Comparison of ENCODE assay signal across 19 mouse cellular contexts in the genomic region with DNA sequence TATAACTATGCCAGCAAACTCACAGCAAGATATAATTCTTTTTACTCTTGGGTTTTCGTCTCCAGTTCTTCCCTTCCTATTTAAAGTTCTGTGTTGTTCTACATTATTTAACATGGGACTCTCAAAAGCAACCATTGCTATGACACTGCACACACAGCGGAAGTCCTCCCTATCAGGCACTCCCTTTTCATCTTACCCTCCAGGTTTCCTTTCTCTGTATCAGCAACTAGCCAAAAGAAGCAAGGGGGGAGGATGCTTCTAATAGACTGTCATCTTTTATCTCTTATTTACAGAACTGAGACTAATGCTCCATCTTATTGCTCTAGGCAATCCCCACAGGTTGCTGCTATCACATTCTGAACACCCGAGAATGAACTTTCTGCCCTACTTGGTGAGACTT.
"Had no signal": no experiment of that assay in that cellular context is flagged by ENCODE, and none has a peak within 500 bp of the region (broad histone marks: within the 10 kb centered on the region; RNA-seq: fewer than 3 reads in every experiment).

No protein-coding gene starts in this region.

- H3K4me3 ChIP-seq: liver, embryonic 12.5 days; megakaryocyte, embryonic 14.5 days; midbrain, embryonic 12.5 days; myocyte; neural tube, embryonic 13.5 days; neural tube, embryonic 15.5 days had no signal

- H3K27me3 ChIP-seq: liver, embryonic 12.5 days; megakaryocyte, embryonic 14.5 days; midbrain, embryonic 12.5 days; neural tube, embryonic 13.5 days; neural tube, embryonic 15.5 days had no signal

- H3K4me2 ChIP-seq: liver, embryonic 12.5 days; lung, embryonic 14.5 days; midbrain, embryonic 12.5 days; neural tube, embryonic 13.5 days; neural tube, embryonic 15.5 days had no signal

- H3K9ac ChIP-seq: liver, embryonic 12.5 days; liver, embryonic 14.5 days; lung, embryonic 14.5 days; midbrain, embryonic 12.5 days; neural tube, embryonic 13.5 days; neural tube, embryonic 15.5 days had no signal

- H3K27ac ChIP-seq: liver, embryonic 12.5 days; liver, embryonic 14.5 days; midbrain, embryonic 12.5 days; neural tube, embryonic 13.5 days; neural tube, embryonic 15.5 days had no signal

- ATAC-seq: liver, embryonic 12.5 days had no signal

- H3K36me3 ChIP-seq: liver, embryonic 12.5 days; midbrain, embryonic 12.5 days; neural tube, embryonic 13.5 days; neural tube, embryonic 15.5 days had no signal

- DNase-seq: lung, adult 18-20 months; lung, embryonic 14.5 days; lung, postnatal 10 days; lung, postnatal 4 days; retina, postnatal 1 day; right cerebral cortex, adult 18-20 months; right cerebral cortex, postnatal 25 days; right cerebral cortex, postnatal 4 days; spleen, adult 18-20 months; thymus, adult 18-20 months; thymus, postnatal 14 days; thymus, postnatal 36 days had no signal

- H3K4me1 ChIP-seq: liver, embryonic 12.5 days; midbrain, embryonic 12.5 days; neural tube, embryonic 13.5 days; neural tube, embryonic 15.5 days had no signal

- H3K9me3 ChIP-seq: liver, embryonic 12.5 days; megakaryocyte, embryonic 14.5 days; midbrain, embryonic 12.5 days; neural tube, embryonic 13.5 days; neural tube, embryonic 15.5 days had no signal
